Mouse (Mus musculus): ENCODE measurements around the gene Tmem117. TPM values are rescaled to one million over a fixed set of nuclear protein-coding genes. Genes with fewer than 3 reads are reported as not detected.

Gene Tmem117
- polyA plus RNA-seq, 1 experiment from 2014 or later, result 4.6 TPM

- ATAC-seq (ENCODE audit: insufficient read depth, low FRiP score), result no peak
- no peak overlapping the region for H3K4me3 ChIP-seq (replicated peaks; ENCODE audit: low read length)
- H3K27ac ChIP-seq (ENCODE audit: low read length), result no peak overlapping the region
- H3K9me3 ChIP-seq (replicated peaks; ENCODE audit: control insufficient read depth, low read length), result no peaks in the 10 kb centered on the region
- H3K4me2 ChIP-seq (ENCODE audit: low read depth, low read length), result no peak overlapping the region
- no peaks in the 10 kb centered on the region for H3K36me3 ChIP-seq (ENCODE audit: control insufficient read depth, insufficient read depth, low read length)
- WGBS, result 60% methylated on average over 5 of the region's 5 CpGs
- no peaks in the 10 kb centered on the region for H3K27me3 ChIP-seq (ENCODE audit: control insufficient read depth, insufficient read depth, low read length)
- no peak overlapping the region for H3K9ac ChIP-seq (ENCODE audit: low read length)
- no peaks in the 10 kb centered on the region for H3K4me1 ChIP-seq (ENCODE audit: control insufficient read depth, insufficient read depth, low read length)
Observed at GRCm38 (mm10) chr15:94811550-94811949, 182.5 kb downstream of the Tmem117 start.

DNA sequence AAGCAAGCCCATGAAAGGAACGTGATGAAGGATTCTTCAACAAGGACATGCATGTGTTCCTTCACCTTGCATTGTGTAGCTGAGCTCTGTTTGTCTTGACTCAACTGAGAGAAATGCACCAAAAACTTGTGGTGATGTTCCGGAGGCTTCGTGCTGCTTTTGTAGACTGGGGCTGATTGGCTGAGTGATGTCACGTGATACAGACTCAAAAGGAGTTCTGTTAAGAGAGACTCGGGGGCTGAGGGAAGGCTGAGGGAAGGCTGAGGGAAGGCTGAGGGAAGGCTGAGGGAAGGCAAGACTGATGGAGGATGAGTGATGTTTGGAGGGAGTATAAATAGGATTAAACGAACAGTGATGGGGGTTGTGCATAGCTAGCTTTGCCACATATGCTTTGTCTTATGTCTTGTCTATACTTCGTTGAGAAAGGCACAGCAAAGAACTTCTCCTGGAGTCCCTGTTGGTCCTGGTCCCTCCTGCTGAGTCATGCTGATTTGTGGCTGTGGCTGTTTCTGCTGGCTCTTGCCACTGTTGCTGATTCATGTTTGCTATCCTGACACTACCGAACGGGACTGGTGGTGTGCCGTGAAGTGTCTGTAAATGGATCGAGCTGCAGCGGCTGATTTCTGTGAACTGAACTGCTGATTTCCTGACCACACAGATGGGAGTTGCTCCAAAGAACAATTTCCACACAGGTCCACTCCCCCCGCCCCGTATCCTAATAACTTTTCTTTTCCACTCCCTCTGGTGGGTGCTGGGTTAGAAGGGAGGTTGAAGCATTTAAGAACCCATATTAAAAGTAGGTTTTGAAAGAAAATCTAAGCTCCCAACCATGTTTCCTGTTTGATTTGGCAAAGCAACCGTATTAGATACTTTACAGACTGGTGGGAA is 185.4 kb downstream of the Tmem117 start:
- H3K9me3 ChIP-seq (replicated peaks; ENCODE audit: control insufficient read depth, low read length), result no peaks in the 10 kb centered on the region
- H3K9ac ChIP-seq (ENCODE audit: low read length), result no peak overlapping the region
- no peaks in the 10 kb centered on the region for H3K4me1 ChIP-seq (ENCODE audit: control insufficient read depth, insufficient read depth, low read length)
- H3K27ac ChIP-seq (ENCODE audit: low read length), result no peak overlapping the region
- H3K4me3 ChIP-seq (replicated peaks; ENCODE audit: low read length), result no peak overlapping the region
- no peaks in the 10 kb centered on the region; the same call in 1 of the 2 replicates for H3K27me3 ChIP-seq (ENCODE audit: control insufficient read depth, insufficient read depth, low read length)
- H3K4me2 ChIP-seq (ENCODE audit: low read depth, low read length), result no peak overlapping the region
- WGBS, result 79% methylated on average over 15 of the region's 15 CpGs
- ATAC-seq (ENCODE audit: insufficient read depth, low FRiP score), result no peak
- H3K36me3 ChIP-seq (ENCODE audit: control insufficient read depth, insufficient read depth, low read length), result no peaks in the 10 kb centered on the region

- no peaks in the 10 kb centered on the region for H3K27me3 ChIP-seq (ENCODE audit: control insufficient read depth, insufficient read depth, low read length)
- no peak overlapping the region for H3K4me2 ChIP-seq (ENCODE audit: low read depth, low read length)
- no peaks in the 10 kb centered on the region for H3K36me3 ChIP-seq (ENCODE audit: control insufficient read depth, insufficient read depth, low read length)
- H3K4me3 ChIP-seq (replicated peaks; ENCODE audit: low read length), result no peak overlapping the region
- WGBS, result 83% methylated on average over 3 of the region's 3 CpGs
- no peaks in the 10 kb centered on the region for H3K4me1 ChIP-seq (ENCODE audit: control insufficient read depth, insufficient read depth, low read length)
- no peak for ATAC-seq (ENCODE audit: insufficient read depth, low FRiP score)
- H3K9ac ChIP-seq (ENCODE audit: low read length), result no peak overlapping the region
- no peaks in the 10 kb centered on the region for H3K9me3 ChIP-seq (replicated peaks; ENCODE audit: control insufficient read depth, low read length)
- no peak overlapping the region for H3K27ac ChIP-seq (ENCODE audit: low read length)
Observed at GRCm38 (mm10) chr15:94835634-94836033, 206.6 kb downstream of the Tmem117 start.

DNA sequence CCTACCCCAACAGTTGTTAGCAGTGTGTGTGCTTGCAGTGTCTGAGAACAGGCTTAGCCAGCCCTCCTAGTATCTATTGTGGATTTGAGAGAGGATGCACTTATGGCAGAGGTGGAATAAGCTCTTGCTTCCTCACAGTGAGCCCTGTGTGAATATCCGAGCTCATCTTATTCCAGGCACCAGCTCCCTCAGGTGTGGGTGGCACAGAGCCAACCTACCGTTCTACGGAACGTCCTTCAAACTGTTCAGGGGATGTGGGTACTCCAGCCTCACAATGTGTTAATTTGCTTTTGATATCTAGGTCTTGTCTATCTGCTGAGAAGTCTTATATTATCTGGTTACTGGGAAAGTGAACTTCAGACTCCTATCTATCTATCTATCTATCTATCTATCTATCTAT is 209.6 kb downstream of the Tmem117 start:
- 70% methylated on average over 4 of the region's 4 CpGs for WGBS

GRCm38 (mm10) chr15:94847501-94847900 is 218.5 kb downstream of the Tmem117 start:
- ATAC-seq (ENCODE audit: insufficient read depth, low FRiP score), result no peak
- H3K4me1 ChIP-seq (ENCODE audit: control insufficient read depth, insufficient read depth, low read length), result no peaks in the 10 kb centered on the region
- no peak overlapping the region for H3K9ac ChIP-seq (ENCODE audit: low read length)
- no peaks in the 10 kb centered on the region for H3K27me3 ChIP-seq (ENCODE audit: control insufficient read depth, insufficient read depth, low read length)
- H3K36me3 ChIP-seq (ENCODE audit: control insufficient read depth, insufficient read depth, low read length), result no peaks in the 10 kb centered on the region
- no peak overlapping the region for H3K4me3 ChIP-seq (replicated peaks; ENCODE audit: low read length)
- 0 out of 2 replicates have a peak, but pooled peaks cover 5% of the 10 kb centered on the region for H3K9me3 ChIP-seq (replicated peaks; ENCODE audit: control insufficient read depth, low read length)
- WGBS, result 68% methylated on average over 2 of the region's 2 CpGs
- H3K4me2 ChIP-seq (ENCODE audit: low read depth, low read length), result no peak overlapping the region
- H3K27ac ChIP-seq (ENCODE audit: low read length), result no peak overlapping the region

More for the DNA sequence above, 209.6 kb downstream of the Tmem117 start:
- no peak overlapping the region for H3K4me3 ChIP-seq (replicated peaks; ENCODE audit: low read length)
- H3K27ac ChIP-seq (ENCODE audit: low read length), result no peak overlapping the region
- 0 out of 2 replicates have a peak, but pooled peaks cover 2% of the 10 kb centered on the region for H3K9me3 ChIP-seq (replicated peaks; ENCODE audit: control insufficient read depth, low read length)
- no peak for ATAC-seq (ENCODE audit: insufficient read depth, low FRiP score)
- H3K27me3 ChIP-seq (ENCODE audit: control insufficient read depth, insufficient read depth, low read length), result no peaks in the 10 kb centered on the region
- no peak overlapping the region for H3K4me2 ChIP-seq (ENCODE audit: low read depth, low read length)
- H3K4me1 ChIP-seq (ENCODE audit: control insufficient read depth, insufficient read depth, low read length), result no peaks in the 10 kb centered on the region
- H3K36me3 ChIP-seq (ENCODE audit: control insufficient read depth, insufficient read depth, low read length), result no peaks in the 10 kb centered on the region
- no peak overlapping the region for H3K9ac ChIP-seq (ENCODE audit: low read length)

- Histone ChIP-seq H3K4me2 (ENCODE audit: low read depth, low read length) (no peak overlapping the region), H3K27ac (ENCODE audit: low read length) (no peak overlapping the region), H3K36me3 (ENCODE audit: control insufficient read depth, insufficient read depth, low read length) (no peaks in the 10 kb centered on the region), H3K27me3 (ENCODE audit: control insufficient read depth, insufficient read depth, low read length) (no peaks in the 10 kb centered on the region), H3K9ac (ENCODE audit: low read length) (no peak overlapping the region), H3K4me1 (ENCODE audit: control insufficient read depth, insufficient read depth, low read length) (no peaks in the 10 kb centered on the region), H3K9me3 (replicated peaks; ENCODE audit: control insufficient read depth, low read length) (no peaks in the 10 kb centered on the region), H3K4me3 (replicated peaks; ENCODE audit: low read length) (no peak overlapping the region)
- WGBS, result 71% methylated on average over 6 of the region's 6 CpGs
- ATAC-seq (ENCODE audit: insufficient read depth, low FRiP score), result no peak
Observed at GRCm38 (mm10) chr15:94859641-94860040, 230.6 kb downstream of the Tmem117 start.

- H3K27me3 ChIP-seq (ENCODE audit: control insufficient read depth, insufficient read depth, low read length), result no peaks in the 10 kb centered on the region
- no peaks in the 10 kb centered on the region for H3K4me1 ChIP-seq (ENCODE audit: control insufficient read depth, insufficient read depth, low read length)
- H3K4me2 ChIP-seq (ENCODE audit: low read depth, low read length), result no peak overlapping the region
- no peaks in the 10 kb centered on the region for H3K36me3 ChIP-seq (ENCODE audit: control insufficient read depth, insufficient read depth, low read length)
- H3K9ac ChIP-seq (ENCODE audit: low read length), result no peak overlapping the region
- no peaks in the 10 kb centered on the region for H3K9me3 ChIP-seq (replicated peaks; ENCODE audit: control insufficient read depth, low read length)
- 89% methylated on average over 2 of the region's 2 CpGs for WGBS
- H3K4me3 ChIP-seq (replicated peaks; ENCODE audit: low read length), result no peak overlapping the region
- no peak for ATAC-seq (ENCODE audit: insufficient read depth, low FRiP score)
- H3K27ac ChIP-seq (ENCODE audit: low read length), result no peak overlapping the region
Observed at GRCm38 (mm10) chr15:94861173-94861572, 232.1 kb downstream of the Tmem117 start.

DNA sequence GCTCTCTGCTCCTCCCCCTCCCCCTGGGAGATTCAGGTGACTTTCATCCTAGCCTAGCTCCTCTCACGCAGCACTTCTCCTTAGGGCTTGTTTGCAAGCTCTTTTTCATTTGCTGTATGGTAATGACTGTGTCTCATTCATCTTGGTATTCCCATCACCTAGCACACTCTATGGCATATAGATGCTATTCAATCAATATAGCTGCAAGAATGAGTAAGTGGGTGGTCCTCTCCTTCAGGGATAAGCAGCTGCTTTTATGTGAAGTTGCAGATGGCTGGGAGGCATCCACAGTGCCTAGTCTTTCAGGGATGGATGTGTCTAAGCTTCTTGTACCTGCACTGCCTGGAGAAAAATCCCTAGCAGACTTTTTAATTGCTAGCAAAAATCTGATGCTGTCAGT is 235.1 kb downstream of the Tmem117 start:
- H3K27ac ChIP-seq (ENCODE audit: low read length), result no peak overlapping the region
- no peaks in the 10 kb centered on the region for H3K9me3 ChIP-seq (replicated peaks; ENCODE audit: control insufficient read depth, low read length)
- H3K36me3 ChIP-seq (ENCODE audit: control insufficient read depth, insufficient read depth, low read length), result no peaks in the 10 kb centered on the region
- H3K9ac ChIP-seq (ENCODE audit: low read length), result no peak overlapping the region
- no peak for ATAC-seq (ENCODE audit: insufficient read depth, low FRiP score)
- H3K4me3 ChIP-seq (replicated peaks; ENCODE audit: low read length), result no peak overlapping the region
- WGBS, result 45% methylated on average over 1 of the region's 1 CpGs
- no peak overlapping the region for H3K4me2 ChIP-seq (ENCODE audit: low read depth, low read length)
- H3K4me1 ChIP-seq (ENCODE audit: control insufficient read depth, insufficient read depth, low read length), result no peaks in the 10 kb centered on the region
- H3K27me3 ChIP-seq (ENCODE audit: control insufficient read depth, insufficient read depth, low read length), result no peaks in the 10 kb centered on the region

GRCm38 (mm10) chr15:94868372-94868771 is 239.3 kb downstream of the Tmem117 start:
- WGBS, result 79% methylated on average over 5 of the region's 5 CpGs

More at GRCm38 (mm10) chr15:94868372-94868771, 239.3 kb downstream of the Tmem117 start:
- Histone ChIP-seq H3K4me1 (ENCODE audit: control insufficient read depth, insufficient read depth, low read length) (no peaks in the 10 kb centered on the region), H3K9ac (ENCODE audit: low read length) (no peak overlapping the region), H3K9me3 (replicated peaks; ENCODE audit: control insufficient read depth, low read length) (no peaks in the 10 kb centered on the region), H3K27ac (ENCODE audit: low read length) (no peak overlapping the region), H3K4me3 (replicated peaks; ENCODE audit: low read length) (no peak overlapping the region), H3K36me3 (ENCODE audit: control insufficient read depth, insufficient read depth, low read length) (no peaks in the 10 kb centered on the region), H3K4me2 (ENCODE audit: low read depth, low read length) (no peak overlapping the region), H3K27me3 (ENCODE audit: control insufficient read depth, insufficient read depth, low read length) (no peaks in the 10 kb centered on the region)
- ATAC-seq (ENCODE audit: insufficient read depth, low FRiP score), result no peak

Data from stomach, embryonic 16.5 days (tissue).